Mouse (Mus musculus) liver, adult 2 months (tissue): Measurements from ENCODE around the gene Spg7.

Source experiments
- CTCF ChIP-seq: fragments of 200-500 bp; IDR thresholded peaks from 2 replicates; pipeline ENCODE4 v1.5.1; 2011; ENCODE audit warnings: low read depth, low read length, control low read depth
- POLR2A ChIP-seq: fragments of 200-500 bp; IDR thresholded peaks from 2 replicates; pipeline ENCODE4 v1.6.1; 2011; ENCODE audit warnings: low read length, control low read depth; ENCODE audit not compliant: insufficient read depth; ENCODE audit errors: extremely low read depth

- no peak for TF ChIP-seq POLR2A
- TF ChIP-seq CTCF: no peak
These were observed 46.2 kb downstream of the Spg7 start for GRCm38 (mm10) chr8:123108953-123109352.
